Mouse (Mus musculus) heart, postnatal 10 days (tissue): ENCODE results near the gene 2310039H08Rik. TPM values are rescaled to one million over a fixed set of nuclear protein-coding genes. Genes with fewer than 3 reads are reported as not detected.

Experiments used
- DNase-seq, 2 experiments: peaks; one replicate each; pipeline ENCODE4 v3.0.0; 2021
- intact Hi-C: fragments of 180-260 bp; cut with DNase I; formaldehyde crosslinking; loops from one replicate; pipeline ENCODE4 v1.15.1; 2025
- total RNA-seq, 2 experiments: library from RNA; stranded (reverse); gene quantifications; 2 replicates each; pipeline ENCODE4 v1.2.3; 2021

The 2310039H08Rik gene
- total RNA-seq, 2 experiments from 2014 or later: 26.8 to 28.2 TPM

DNA sequence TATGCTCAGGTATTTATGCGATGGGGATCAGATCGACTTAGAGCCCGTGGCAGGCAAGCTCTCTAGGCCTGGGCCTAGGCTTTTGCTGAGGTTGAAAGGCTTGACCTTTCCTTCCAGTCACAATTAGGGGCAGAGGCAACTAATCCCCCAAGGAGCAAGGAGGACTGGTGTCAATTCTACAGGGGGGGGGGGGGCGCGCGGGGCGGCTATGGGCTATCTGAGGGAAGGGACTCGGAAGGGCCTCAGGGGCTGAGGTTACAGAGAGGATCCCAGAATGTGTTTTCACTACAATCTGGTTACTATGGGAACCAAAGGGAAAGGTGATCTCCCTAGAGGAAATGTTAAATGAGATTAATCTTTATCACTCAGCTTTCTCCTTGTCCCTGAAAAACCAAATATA lies 25.0 kb downstream of the 2310039H08Rik start:
- intact Hi-C loops: no loop called here
- no peak for DNase-seq

DNA sequence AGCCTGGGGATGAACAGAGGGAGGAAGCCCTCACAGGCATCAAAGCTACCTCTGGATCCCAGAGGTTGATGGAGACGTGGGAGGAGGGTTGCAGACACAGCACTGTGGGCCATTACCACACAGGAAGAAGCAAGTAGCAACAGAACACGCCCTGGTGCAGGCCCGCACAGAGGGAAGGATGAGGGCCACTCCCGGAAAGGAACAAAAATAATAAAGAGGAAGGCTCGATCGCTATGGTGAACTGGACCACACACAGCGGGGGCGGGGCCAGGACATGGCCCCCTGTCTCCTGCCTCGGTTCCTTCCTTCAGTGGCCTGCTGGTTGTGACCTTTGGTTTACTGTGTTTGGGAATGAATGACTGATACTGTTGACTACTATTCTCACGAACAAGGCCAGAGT lies 27.2 kb downstream of the 2310039H08Rik start:
- no peak for DNase-seq
- intact Hi-C loops: no loop called here

GRCm38 (mm10) chr17:46801761-46802160 lies 29.3 kb downstream of the 2310039H08Rik start:
- DNase-seq: no peak
- intact Hi-C loops: no loop called here

- intact Hi-C loops: no loop called here
- DNase-seq: no peak
These were observed 35.9 kb downstream of the 2310039H08Rik start for GRCm38 (mm10) chr17:46808376-46808775.

DNA sequence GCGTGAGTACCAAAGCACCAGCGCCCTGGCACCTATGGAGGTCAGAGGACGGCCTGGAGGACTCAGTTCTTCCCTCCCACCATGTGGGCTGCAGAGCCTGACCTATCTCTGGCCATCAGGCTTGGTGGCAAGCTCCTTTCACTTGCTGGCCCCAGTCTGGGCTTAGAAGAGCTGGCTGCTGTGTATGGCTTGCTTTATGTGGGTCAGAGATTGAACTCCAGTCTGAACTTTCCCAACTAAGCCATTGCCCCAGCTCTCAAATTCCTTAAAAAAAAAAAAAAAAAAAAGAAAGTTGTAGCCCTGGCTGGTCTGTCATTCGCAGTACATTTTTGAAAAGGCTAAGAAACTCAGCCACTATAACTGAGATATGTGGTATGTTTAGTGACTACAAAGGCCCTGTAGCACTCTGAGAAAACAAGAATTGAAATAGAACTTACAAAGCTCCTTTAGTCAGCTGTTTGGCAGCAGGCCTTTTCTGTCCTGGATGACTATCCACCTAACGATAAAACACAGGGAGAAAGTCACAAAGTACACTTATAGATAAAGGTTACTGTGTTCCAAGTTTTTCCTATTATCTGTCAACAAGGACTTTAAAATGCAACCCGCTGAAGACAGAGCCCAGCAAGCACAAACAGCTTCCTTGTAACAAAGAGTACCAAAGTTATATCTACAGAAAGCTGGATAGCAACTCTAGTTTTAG lies 36.8 kb downstream of the 2310039H08Rik start:
- peak; percentile 60 to 62 for DNase-seq

GRCm38 (mm10) chr17:46810672-46811071 lies 38.2 kb downstream of the 2310039H08Rik start:
- intact Hi-C loops: no loop called here
- no peak for DNase-seq

More for the DNA sequence above, 36.8 kb downstream of the 2310039H08Rik start:
- intact Hi-C loops: no loop called here

DNA sequence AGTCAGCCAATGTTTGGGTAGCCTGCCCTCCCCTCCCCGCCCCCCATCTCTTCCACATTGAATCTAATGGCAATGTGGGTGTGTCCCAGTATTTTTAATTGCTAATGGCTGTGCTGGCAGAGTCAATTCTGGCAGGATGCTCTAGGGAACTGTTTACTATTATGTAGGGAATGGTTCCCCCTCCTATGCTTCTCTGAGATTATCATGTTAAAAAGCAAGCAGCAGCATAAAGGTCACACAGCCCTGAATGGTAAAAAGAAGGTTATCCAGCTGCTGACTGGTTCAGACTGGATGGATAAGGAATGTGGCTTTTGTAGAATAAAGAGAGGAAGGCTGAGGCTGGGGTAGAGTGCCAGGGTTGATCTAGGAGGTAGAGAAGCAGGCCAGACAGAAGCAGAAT lies 40.0 kb downstream of the 2310039H08Rik start:
- DNase-seq: no peak
- intact Hi-C loops: no loop called here

DNA sequence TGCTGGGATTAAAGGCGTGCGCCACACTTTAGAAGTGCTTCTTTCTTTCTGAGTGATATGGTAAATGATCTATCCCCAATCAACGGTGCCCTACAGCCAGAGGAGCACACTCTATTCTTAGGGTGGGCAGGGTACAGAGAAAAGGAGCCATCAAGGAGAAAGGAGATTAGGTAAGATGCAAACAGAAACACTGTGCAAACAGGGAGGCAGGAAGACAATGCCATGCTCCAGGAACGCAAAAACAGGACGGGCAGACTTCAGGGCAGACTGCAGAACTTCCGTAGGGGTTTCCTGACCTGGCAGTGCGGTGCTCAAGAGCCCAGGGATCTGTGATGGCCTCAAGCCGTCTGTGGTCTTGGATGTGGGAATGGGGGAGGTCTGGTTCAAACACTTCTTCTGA lies 41.2 kb downstream of the 2310039H08Rik start:
- intact Hi-C loops: no loop called here
- DNase-seq: no peak

- intact Hi-C loops: no loop called here
- DNase-seq: no peak
These were observed 42.1 kb downstream of the 2310039H08Rik start for GRCm38 (mm10) chr17:46814497-46814896.

- DNase-seq: no peak
- intact Hi-C loops: no loop called here
These were observed 43.9 kb downstream of the 2310039H08Rik start for GRCm38 (mm10) chr17:46816306-46816705.

- DNase-seq: no peak
- intact Hi-C loops: no loop called here
These were observed 45.3 kb downstream of the 2310039H08Rik start for GRCm38 (mm10) chr17:46817734-46818158.

GRCm38 (mm10) chr17:46820628-46821027 lies 48.2 kb downstream of the 2310039H08Rik start:
- intact Hi-C loops: no loop called here
- DNase-seq: no peak

Other genes with a start within 250 kb of the 2310039H08Rik start
- gene Cul9, start 226.2 kb upstream of the 2310039H08Rik start, total RNA-seq: 10 to 100 TPM; 13.8 to 18.8 TPM
- gene Srf, start 216.5 kb upstream of the 2310039H08Rik start, total RNA-seq: 100 to 1,000 TPM; 129 to 134 TPM
- 10 to 100 TPM; 19.5 to 22.3 TPM for gene Ptk7, start 143.1 kb upstream of the 2310039H08Rik start, total RNA-seq
- 10 to 100 TPM; 23.8 to 28.2 TPM for gene Klc4, start 126.6 kb upstream of the 2310039H08Rik start, total RNA-seq
- 100 to 1,000 TPM; 117 to 122 TPM for gene Mrpl2, start 126.4 kb upstream of the 2310039H08Rik start, total RNA-seq
- gene Cul7, start 122.3 kb upstream of the 2310039H08Rik start, total RNA-seq: 10 to 100 TPM; 56.1 to 62.2 TPM
- 10 to 100 TPM; 12.9 to 19.0 TPM for gene Rrp36, start 98.3 kb upstream of the 2310039H08Rik start, total RNA-seq
- gene Mea1, start 93.8 kb upstream of the 2310039H08Rik start, total RNA-seq: 10 to 100 TPM; 62.3 to 67.2 TPM
- 100 to 1,000 TPM; 152 to 160 TPM for gene Klhdc3, start 91.7 kb upstream of the 2310039H08Rik start, total RNA-seq
- gene Ppp2r5d, start 67.5 kb upstream of the 2310039H08Rik start, total RNA-seq: 10 to 100 TPM; 36.5 to 38.5 TPM
- gene Pex6, start 61.2 kb upstream of the 2310039H08Rik start, total RNA-seq: 10 to 100 TPM; 18.9 to 19.9 TPM
- gene Gnmt, start 43.5 kb upstream of the 2310039H08Rik start, total RNA-seq: under 1 TPM; 0.32 to 0.93 TPM
- gene Cnpy3, start 20.4 kb upstream of the 2310039H08Rik start, total RNA-seq: 10 to 100 TPM; 23.9 to 25.8 TPM
- gene Ptcra, start 8.9 kb upstream of the 2310039H08Rik start, total RNA-seq: not detected
- 10 to 100 TPM; 58.6 to 69.7 TPM for gene Rpl7l1, start 10.0 kb downstream of the 2310039H08Rik start, total RNA-seq
- gene Bicral, start 85.8 kb downstream of the 2310039H08Rik start, total RNA-seq: 10 to 100 TPM; 12.7 to 15.4 TPM
- gene Tbcc, start 118.0 kb downstream of the 2310039H08Rik start, total RNA-seq: 10 to 100 TPM; 21.1 to 24.0 TPM
- gene Prph2, start 137.8 kb downstream of the 2310039H08Rik start, total RNA-seq: not detected
- gene Ubr2, start 237.9 kb downstream of the 2310039H08Rik start, total RNA-seq: 10 to 100 TPM; 55.6 to 64.8 TPM